Mouse (Mus musculus): ENCODE results near the gene Lhx2.

DNA sequence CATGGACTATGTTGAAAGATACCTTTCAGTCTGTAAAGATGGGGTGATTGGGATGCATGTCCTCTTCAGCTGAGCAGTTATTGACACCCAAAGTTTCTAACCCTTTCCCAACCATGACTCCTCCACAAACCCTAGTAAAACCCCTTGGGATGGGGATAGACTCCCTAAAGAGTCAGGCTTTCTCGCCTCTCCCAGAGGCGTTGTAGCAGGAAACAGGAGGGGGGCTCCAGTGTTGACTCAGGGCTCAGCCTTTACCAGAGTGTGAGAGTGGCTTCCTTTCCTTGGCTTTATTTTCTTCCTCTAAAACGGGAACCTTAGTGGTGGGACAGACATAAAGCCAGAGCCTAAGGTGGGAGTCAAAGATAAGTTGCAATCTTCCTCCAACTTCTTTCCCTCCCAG, 19.5 kb downstream of the Lhx2 start:
- no peak for TF ChIP-seq CTCF (IDR thresholded peaks at IDR 0.05; ENCODE audit: borderline replicate concordance, extremely low read depth, insufficient read depth, insufficient read length)
- TF ChIP-seq POLR2A (IDR thresholded peaks at IDR 0.05; ENCODE audit: borderline replicate concordance, extremely low read depth, insufficient read depth, insufficient read length, poor library complexity, severe bottlenecking) = no peak
